Mouse (Mus musculus) heart, embryonic 13.5 days (tissue): ENCODE data around the gene Cwh43. TPM values are rescaled to one million over a fixed set of nuclear protein-coding genes. Genes with fewer than 3 reads are reported as not detected.
"Not testable (repeated sequence)": the region's sequence is repeated elsewhere in the genome, so short reads cannot be mapped to it uniquely, and the experiment has no call there.

Experiments
- ATAC-seq: fragments of 200-750 bp; cut with Nextera tagmentation; 2 replicates; pipeline ENCODE4 v1.8.0; 2017; ENCODE audit warnings: moderate TSS enrichment; ENCODE audit not compliant: insufficient number of reproducible peaks, low FRiP score, low TSS enrichment; ENCODE audit errors: extremely low read depth
- H3K27ac ChIP-seq: fragments of 300-500 bp; sonication (generic); replicated peaks from 2 replicates; pipeline ENCODE4 v1.5.1; 2015; ENCODE audit warnings: moderate library complexity, mild to moderate bottlenecking, inconsistent platforms
- H3K27me3 ChIP-seq: fragments of 300-500 bp; sonication (generic); replicated peaks from 2 replicates; pipeline ENCODE4 v1.6.1; 2015; ENCODE audit warnings: mild to moderate bottlenecking, inconsistent platforms
- H3K36me3 ChIP-seq: fragments of 300-500 bp; sonication (generic); 2 replicates; pipeline ENCODE4 v1.6.1; 2015; ENCODE audit warnings: mild to moderate bottlenecking, inconsistent platforms
- H3K4me1 ChIP-seq: fragments of 300-500 bp; sonication (generic); 2 replicates; pipeline ENCODE4 v1.6.1; 2015; ENCODE audit warnings: inconsistent platforms
- H3K4me2 ChIP-seq: fragments of 300-500 bp; sonication (generic); 2 replicates; pipeline ENCODE4 v1.6.1; 2015; ENCODE audit warnings: inconsistent platforms, mild to moderate bottlenecking, moderate library complexity
- H3K4me3 ChIP-seq: fragments of 300-500 bp; sonication (generic); 2 replicates; pipeline ENCODE4 v1.5.1; 2015; ENCODE audit warnings: moderate library complexity, mild to moderate bottlenecking, inconsistent platforms
- H3K9ac ChIP-seq: fragments of 300-500 bp; sonication (generic); 2 replicates; pipeline ENCODE4 v1.6.1; 2015; ENCODE audit warnings: inconsistent platforms, mild to moderate bottlenecking, moderate library complexity
- H3K9me3 ChIP-seq: fragments of 300-500 bp; sonication (generic); 2 replicates; pipeline ENCODE4 v1.6.1; 2016; ENCODE audit warnings: inconsistent platforms
- WGBS: fragments of 180-500 bp; shearing (Covaris S2); methylation state at CpG from one replicate; pipeline ENCODE4 v1.1.7; 2015; ENCODE audit warnings: mixed read lengths; 5-methylcytosine and 5-hydroxymethylcytosine counted together
- polyA plus RNA-seq: library from polyadenylated mRNA; unstranded; fragments of >200 nt; fragmentation: Nextera tagmentation; extraction: Ambion mirVana; gene quantifications from 2 replicates; pipeline ENCODE4 v1.2.1, GENCODE M21; 2015

Gene Cwh43
- polyA plus RNA-seq, 1 experiment from 2014 or later, result not detected

DNA sequence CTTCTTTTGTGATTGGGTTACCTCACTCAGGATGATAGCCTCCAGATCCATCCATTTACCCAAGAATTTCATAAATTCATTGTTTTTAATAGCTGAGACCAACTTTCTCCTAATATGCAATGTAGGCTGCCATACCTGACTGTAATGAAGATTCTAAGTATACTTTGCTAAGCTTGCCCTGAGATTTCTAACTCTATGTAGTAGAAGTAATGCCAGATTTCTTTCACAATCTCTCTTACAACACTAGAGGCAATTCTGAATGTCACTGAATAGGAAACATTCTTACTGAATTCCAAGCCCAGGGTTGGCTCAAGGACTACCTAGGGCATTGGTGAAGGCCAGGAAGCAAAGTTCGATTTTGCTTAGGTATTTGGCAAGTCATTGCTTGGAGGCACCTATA, 76.5 kb downstream of the Cwh43 start:
- H3K4me3 ChIP-seq, H3K4me1 ChIP-seq: not testable (repeated sequence)
- WGBS, result 50% methylated on average over 1 of the region's 1 CpGs

DNA sequence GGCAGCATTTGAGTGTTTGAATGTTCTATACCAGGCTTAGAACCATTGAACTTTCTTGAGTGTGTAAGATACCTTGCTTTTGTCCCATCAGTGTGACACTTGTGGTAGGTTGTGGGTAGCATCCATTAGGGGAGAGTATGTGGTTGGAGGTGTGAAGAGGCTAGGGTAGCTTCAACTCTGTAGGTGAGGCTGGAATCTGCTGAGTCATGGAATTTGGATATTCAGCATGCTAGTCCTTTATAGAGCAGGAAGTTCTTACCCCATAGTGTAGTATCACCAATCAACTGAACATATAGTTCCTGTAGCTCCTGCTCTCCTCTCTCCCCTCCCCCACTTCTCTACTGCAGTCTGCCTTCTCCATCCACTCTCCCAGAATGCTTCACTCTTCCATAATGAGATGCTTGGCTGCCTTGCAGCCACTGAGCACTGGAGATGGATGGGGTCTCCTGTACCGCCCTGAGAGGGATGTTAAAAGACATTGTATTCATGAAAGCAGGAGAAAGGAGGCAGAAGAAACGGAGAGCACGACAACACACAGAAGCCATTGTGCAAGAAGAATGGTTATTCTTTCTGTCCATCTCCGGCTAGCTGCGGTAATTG, 78.2 kb downstream of the Cwh43 start:
- H3K27ac ChIP-seq, result no peak overlapping the region
- no peak overlapping the region for H3K9ac ChIP-seq
- no peak overlapping the region for H3K4me2 ChIP-seq
- WGBS, result 73% methylated on average over 5 of the region's 5 CpGs
- no peaks in the 10 kb centered on the region for H3K36me3 ChIP-seq
- ATAC-seq, result no peak
- no peaks in the 10 kb centered on the region for H3K9me3 ChIP-seq
- H3K4me1 ChIP-seq, result no peaks in the 10 kb centered on the region
- no peak overlapping the region for H3K4me3 ChIP-seq
- H3K27me3 ChIP-seq, result peaks cover 7% of the 10 kb centered on the region; the same call in 1 of the 2 replicates

More for the DNA sequence above, 76.5 kb downstream of the Cwh43 start:
- H3K27ac ChIP-seq, H3K4me2 ChIP-seq, H3K9me3 ChIP-seq, H3K9ac ChIP-seq, ATAC-seq, H3K27me3 ChIP-seq, H3K36me3 ChIP-seq: not testable (repeated sequence)

GRCm38 (mm10) chr5:73486451-73486850, 80.6 kb downstream of the Cwh43 start:
- 60% methylated on average over 4 of the region's 4 CpGs for WGBS

GRCm38 (mm10) chr5:73489915-73490314, 84.0 kb downstream of the Cwh43 start:
- WGBS, result 4% methylated on average over 14 of the region's 14 CpGs
- Histone ChIP-seq H3K36me3 (no peaks in the 10 kb centered on the region), H3K9ac (peak overlapping the region; percentile 76), H3K9me3 (no peaks in the 10 kb centered on the region), H3K4me3 (peak overlapping the region; percentile 95), H3K4me2 (peak overlapping the region; percentile 99), H3K4me1 (peaks cover 13% of the 10 kb centered on the region), H3K27me3 (no peaks in the 10 kb centered on the region), H3K27ac (peak overlapping the region; percentile 71)
- ATAC-seq, result no peak

More at GRCm38 (mm10) chr5:73486451-73486850, 80.6 kb downstream of the Cwh43 start:
- peaks cover 7% of the 10 kb centered on the region; the same call in 1 of the 2 replicates for H3K27me3 ChIP-seq
- no peak overlapping the region for H3K27ac ChIP-seq
- no peak overlapping the region for H3K4me2 ChIP-seq
- no peaks in the 10 kb centered on the region for H3K9me3 ChIP-seq
- ATAC-seq, result no peak
- H3K9ac ChIP-seq, result no peak overlapping the region
- H3K4me1 ChIP-seq, result peaks cover 8% of the 10 kb centered on the region
- H3K4me3 ChIP-seq, result no peak overlapping the region
- no peaks in the 10 kb centered on the region for H3K36me3 ChIP-seq

DNA sequence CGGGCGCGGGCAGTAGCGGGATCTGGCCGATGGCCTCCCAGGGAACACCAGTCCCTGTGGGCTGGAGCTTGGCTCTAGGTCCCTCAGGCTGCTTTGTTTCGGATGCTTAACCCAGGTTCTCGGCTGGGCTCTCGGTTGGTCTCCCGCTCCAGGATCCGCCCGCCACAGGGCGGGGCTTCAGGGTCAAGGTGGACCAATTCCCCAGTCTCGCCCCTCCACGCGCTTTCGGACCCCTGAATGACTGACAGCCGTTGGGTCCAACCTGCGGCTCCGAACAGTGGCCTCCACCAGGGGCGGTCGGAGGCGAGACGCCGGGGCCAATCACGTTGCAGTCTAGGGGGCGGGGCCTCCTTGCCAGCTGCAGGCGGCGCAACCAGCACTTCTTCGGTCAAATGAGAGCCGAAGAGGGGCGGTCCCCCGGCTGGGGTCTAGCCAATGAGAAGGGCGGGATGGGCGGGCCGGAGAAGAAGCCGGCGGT, 84.8 kb downstream of the Cwh43 start:
- H3K36me3 ChIP-seq, result no peaks in the 10 kb centered on the region
- peak overlapping the region; percentile 95 for H3K27ac ChIP-seq
- no peaks in the 10 kb centered on the region for H3K27me3 ChIP-seq
- H3K9ac ChIP-seq, result peak overlapping the region; percentile 90
- peaks cover 13% of the 10 kb centered on the region for H3K4me1 ChIP-seq
- H3K9me3 ChIP-seq, result no peaks in the 10 kb centered on the region
- ATAC-seq, result peak; percentile 95
- under 1% methylated on average over 36 of the region's 37 CpGs for WGBS
- peak overlapping the region; percentile 95 for H3K4me3 ChIP-seq
- H3K4me2 ChIP-seq, result peak overlapping the region; percentile 99

DNA sequence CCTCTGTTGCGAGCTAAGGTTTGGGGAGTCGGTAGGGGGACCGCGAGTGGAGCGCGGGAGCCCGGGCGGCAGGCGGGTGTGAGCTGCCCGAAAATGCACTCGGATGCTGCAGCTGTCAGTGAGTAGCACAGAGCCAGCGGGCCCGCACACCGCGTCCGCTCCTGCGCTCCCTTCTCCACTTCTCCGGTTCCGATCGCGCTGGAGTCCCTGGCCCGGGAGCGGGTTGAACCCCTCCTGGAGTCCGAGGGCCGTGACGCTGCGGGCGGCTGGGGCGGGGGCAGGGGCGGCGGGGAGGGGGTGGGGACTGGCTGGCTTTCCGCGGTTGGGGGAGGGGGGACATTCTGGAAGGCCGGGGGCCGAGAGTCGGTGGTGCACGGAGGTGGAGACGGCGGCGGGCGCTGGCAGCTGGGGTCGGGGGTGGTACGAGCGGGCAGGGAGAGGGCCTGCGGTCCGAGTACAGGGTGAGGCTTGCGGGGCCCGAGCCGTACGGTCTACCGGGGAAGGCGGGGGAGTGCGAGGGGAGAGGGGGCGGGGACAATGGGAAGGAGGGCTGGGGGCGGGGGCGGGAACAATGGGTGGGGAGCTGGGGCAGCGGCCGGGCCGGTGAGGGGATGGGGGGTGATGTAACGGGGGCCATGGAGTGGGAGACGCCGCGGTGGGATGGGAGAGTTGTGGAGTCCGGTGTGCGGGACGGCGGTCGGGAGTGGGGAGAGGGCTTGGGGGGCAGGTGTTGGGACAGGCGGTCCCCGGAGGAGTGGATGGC, 85.4 kb downstream of the Cwh43 start:
- Histone ChIP-seq H3K4me2 (peak overlapping the region; percentile 99), H3K9ac (peak overlapping the region; percentile 90), H3K36me3 (no peaks in the 10 kb centered on the region), H3K4me3 (peak overlapping the region; percentile 95), H3K27ac (peak overlapping the region; percentile 95), H3K27me3 (no peaks in the 10 kb centered on the region), H3K9me3 (no peaks in the 10 kb centered on the region), H3K4me1 (peaks cover 13% of the 10 kb centered on the region)
- WGBS, result under 1% methylated on average over 64 of the region's 70 CpGs
- peak; percentile 28 for ATAC-seq

DNA sequence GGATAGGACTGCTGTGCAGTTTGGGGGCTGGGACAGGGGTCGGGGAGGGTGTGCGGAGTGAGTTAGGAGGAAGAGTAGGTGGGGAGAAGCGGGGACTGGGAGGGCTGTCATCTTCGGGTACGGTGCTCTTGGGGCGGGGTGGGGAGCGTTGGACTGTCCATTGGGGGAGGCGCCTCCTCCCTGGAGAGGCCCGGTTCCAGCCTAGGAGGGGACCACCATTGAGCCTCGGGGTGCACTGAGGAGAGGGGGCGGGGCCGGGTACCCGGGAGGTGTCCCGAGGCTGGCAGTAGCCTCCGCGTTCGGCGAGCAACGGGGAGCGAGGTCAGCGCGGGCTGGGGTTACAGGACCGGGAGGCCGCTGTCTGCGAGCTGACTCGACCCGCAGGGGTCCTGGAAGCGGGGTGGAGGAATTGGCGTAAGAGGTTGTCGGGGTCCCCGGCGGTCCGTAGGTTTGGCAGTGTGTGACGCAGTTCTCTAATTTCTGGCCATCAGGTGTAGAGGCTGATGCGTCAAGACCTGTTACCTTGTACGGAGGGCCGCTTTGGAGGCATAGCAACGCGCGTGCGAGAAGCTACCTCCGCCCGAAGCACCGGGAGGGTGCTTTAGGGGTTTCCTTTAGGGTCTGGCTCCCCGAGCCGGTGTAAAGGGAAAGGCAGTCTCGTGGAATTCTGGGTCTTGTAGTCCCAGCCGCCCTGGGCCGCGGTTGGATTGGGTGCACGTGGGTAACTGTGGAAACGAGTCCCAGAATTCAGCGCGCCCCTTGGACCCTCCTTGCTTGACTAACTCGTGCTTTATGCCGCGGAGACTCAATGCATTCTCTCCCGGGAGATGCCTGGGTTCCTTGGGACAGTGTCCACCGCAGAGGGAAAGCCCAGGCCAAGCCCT, 86.2 kb downstream of the Cwh43 start:
- peak overlapping the region; percentile 99 for H3K4me2 ChIP-seq
- H3K9ac ChIP-seq, result peak overlapping the region; percentile 90
- 0 out of 2 replicates have a peak, but pooled peaks have one; percentile 12 for ATAC-seq
- H3K9me3 ChIP-seq, result no peaks in the 10 kb centered on the region
- under 1% methylated on average over 59 of the region's 59 CpGs for WGBS
- peaks cover 13% of the 10 kb centered on the region for H3K4me1 ChIP-seq
- H3K4me3 ChIP-seq, result peak overlapping the region; percentile 95
- H3K27ac ChIP-seq, result peak overlapping the region; percentile 95
- H3K27me3 ChIP-seq, result no peaks in the 10 kb centered on the region
- H3K36me3 ChIP-seq, result no peaks in the 10 kb centered on the region

GRCm38 (mm10) chr5:73497401-73497800, 91.5 kb downstream of the Cwh43 start:
- Histone ChIP-seq H3K36me3 (no peaks in the 10 kb centered on the region), H3K4me1 (peaks cover 40% of the 10 kb centered on the region), H3K4me3 (no peak overlapping the region), H3K4me2 (no peak overlapping the region), H3K9ac (no peak overlapping the region), H3K27ac (no peak overlapping the region), H3K27me3 (no peaks in the 10 kb centered on the region), H3K9me3 (no peaks in the 10 kb centered on the region)
- ATAC-seq, result no peak
- WGBS, result 65% methylated on average over 3 of the region's 3 CpGs

- no peaks in the 10 kb centered on the region for H3K27me3 ChIP-seq
- H3K36me3 ChIP-seq, result no peaks in the 10 kb centered on the region
- H3K9ac ChIP-seq, result no peak overlapping the region
- ATAC-seq, result no peak
- peaks cover 46% of the 10 kb centered on the region for H3K4me1 ChIP-seq
- no peak overlapping the region for H3K4me2 ChIP-seq
- H3K27ac ChIP-seq, result no peak overlapping the region
- 78% methylated on average over 8 of the region's 8 CpGs for WGBS
- no peaks in the 10 kb centered on the region for H3K9me3 ChIP-seq
- no peak overlapping the region for H3K4me3 ChIP-seq
These were observed 92.7 kb downstream of the Cwh43 start for GRCm38 (mm10) chr5:73498559-73498958.

- H3K4me2 ChIP-seq, result no peak overlapping the region
- H3K27me3 ChIP-seq, result no peaks in the 10 kb centered on the region
- ATAC-seq, result no peak
- WGBS, result 45% methylated on average over 7 of the region's 7 CpGs
- no peak overlapping the region for H3K4me3 ChIP-seq
- H3K27ac ChIP-seq, result no peak overlapping the region
- H3K9me3 ChIP-seq, result no peaks in the 10 kb centered on the region
- peaks cover 56% of the 10 kb centered on the region for H3K4me1 ChIP-seq
- no peaks in the 10 kb centered on the region for H3K36me3 ChIP-seq
- H3K9ac ChIP-seq, result no peak overlapping the region
These were observed 95.1 kb downstream of the Cwh43 start for GRCm38 (mm10) chr5:73500867-73501440.

GRCm38 (mm10) chr5:73502422-73502821, 96.5 kb downstream of the Cwh43 start:
- 77% methylated on average over 9 of the region's 9 CpGs for WGBS
- H3K27me3 ChIP-seq, result no peaks in the 10 kb centered on the region
- peak overlapping the region; percentile 61 for H3K27ac ChIP-seq
- H3K9ac ChIP-seq, result no peak overlapping the region
- H3K4me1 ChIP-seq, result peaks cover 61% of the 10 kb centered on the region
- H3K4me2 ChIP-seq, result no peak overlapping the region
- no peak for ATAC-seq
- H3K36me3 ChIP-seq, result no peaks in the 10 kb centered on the region
- no peaks in the 10 kb centered on the region for H3K9me3 ChIP-seq
- H3K4me3 ChIP-seq, result no peak overlapping the region
